Comparison of ENCODE assay signal across 10 mouse cellular contexts in the genomic region with DNA sequence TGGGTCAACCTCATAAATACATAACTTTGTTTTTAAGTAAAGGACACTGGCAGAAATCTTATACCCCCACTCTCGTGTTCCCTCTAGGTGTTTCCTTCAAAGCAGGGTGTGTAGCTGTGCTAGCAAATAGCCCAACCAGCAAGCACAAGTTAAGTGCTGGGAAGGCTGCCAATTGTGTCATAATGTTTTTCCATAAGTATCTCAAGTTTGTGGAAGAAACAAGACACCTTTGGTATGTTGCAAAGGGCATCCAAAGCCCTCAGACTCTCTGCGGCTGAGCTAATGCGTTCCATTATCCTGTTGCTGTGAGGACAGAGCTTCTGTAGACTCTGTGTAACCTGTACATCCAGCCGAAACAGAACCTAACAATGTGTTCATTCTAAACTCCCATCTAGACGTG.
DNase-seq lines count a peak whose midpoint lies in the region; ATAC-seq and TF ChIP-seq lines count a peak whose summit lies in the region.
"Had no signal": no experiment of that assay in that cellular context is flagged by ENCODE, and none has a peak within 500 bp of the region (broad histone marks: within the 10 kb centered on the region; RNA-seq: fewer than 3 reads in every experiment).

No protein-coding gene starts in this region.

- 57% methylated on average over 5 of the region's 5 CpGs for WGBS in intestine, embryonic 14.5 days
- 63% methylated on average over 5 of the region's 5 CpGs for WGBS in intestine, postnatal 0 days
- 66% methylated on average over 5 of the region's 5 CpGs for WGBS in kidney, embryonic 14.5 days

- H3K9ac ChIP-seq in intestine, embryonic 14.5 days (ENCODE audit: low read length): no peak overlapping the region
- no peak overlapping the region for H3K9ac ChIP-seq in intestine, postnatal 0 days (ENCODE audit: low read depth, low read length)
- no peak overlapping the region for H3K9ac ChIP-seq in kidney, embryonic 14.5 days (ENCODE audit: low read depth, low read length)

- no peak overlapping the region for H3K4me2 ChIP-seq in intestine, embryonic 14.5 days (ENCODE audit: low read length)
- H3K4me2 ChIP-seq in intestine, postnatal 0 days (replicated peaks; ENCODE audit: low read depth): no peak overlapping the region
- no peak overlapping the region for H3K4me2 ChIP-seq in kidney, embryonic 14.5 days (replicated peaks; ENCODE audit: low read depth, low read length)

- H3K9me3 ChIP-seq in intestine, embryonic 14.5 days (ENCODE audit: control insufficient read depth, low read length): no peaks in the 10 kb centered on the region
- no peaks in the 10 kb centered on the region for H3K9me3 ChIP-seq in intestine, postnatal 0 days (ENCODE audit: control insufficient read depth)
- H3K9me3 ChIP-seq in kidney, embryonic 14.5 days (ENCODE audit: control insufficient read depth, low read length): no peaks in the 10 kb centered on the region
- H3K9me3 ChIP-seq: megakaryocyte, embryonic 14.5 days had no signal

- H3K36me3 ChIP-seq in intestine, embryonic 14.5 days (ENCODE audit: control insufficient read depth, insufficient read depth, low read length): no peaks in the 10 kb centered on the region
- no peaks in the 10 kb centered on the region for H3K36me3 ChIP-seq in intestine, postnatal 0 days (ENCODE audit: control insufficient read depth, insufficient read depth)
- peaks cover 4% of the 10 kb centered on the region; the same call in 1 of the 2 replicates for H3K36me3 ChIP-seq in kidney, embryonic 14.5 days (ENCODE audit: control insufficient read depth, insufficient read depth, low read length)

- no peak overlapping the region for H3K27ac ChIP-seq in intestine, embryonic 14.5 days (ENCODE audit: low read depth)
- no peak overlapping the region for H3K27ac ChIP-seq in intestine, postnatal 0 days (ENCODE audit: low read depth, low read length)
- H3K27ac ChIP-seq in kidney, embryonic 14.5 days (ENCODE audit: low read depth, low read length): no peak overlapping the region

- H3K4me1 ChIP-seq in intestine, embryonic 14.5 days (replicated peaks; ENCODE audit: control insufficient read depth, insufficient read depth, low read length): peaks cover 3% of the 10 kb centered on the region; the same call in 1 of the 2 replicates
- no peaks in the 10 kb centered on the region for H3K4me1 ChIP-seq in intestine, postnatal 0 days (replicated peaks; ENCODE audit: control insufficient read depth, insufficient read depth, low read length)
- H3K4me1 ChIP-seq in kidney, embryonic 14.5 days (ENCODE audit: control insufficient read depth, insufficient read depth, low read length): no peaks in the 10 kb centered on the region
- H3K4me1 ChIP-seq: megakaryocyte, embryonic 14.5 days had no signal

- TF ChIP-seq CTCF in intestine, postnatal 0 days (IDR thresholded peaks at IDR 0.05; ENCODE audit: low read depth): no peak

- no peak for ATAC-seq in intestine, embryonic 14.5 days (replicated peaks; ENCODE audit: low FRiP score, low TSS enrichment, low read depth)
- no peak for ATAC-seq in intestine, postnatal 0 days
- 0 out of 2 replicates have a peak, but pooled peaks have one; percentile 32 for ATAC-seq in kidney, embryonic 14.5 days (ENCODE audit: low FRiP score, low TSS enrichment)
- ATAC-seq in inflammation-experienced regulatory T-cells, adult 6 months: no peak

- H3K4me3 ChIP-seq in intestine, embryonic 14.5 days (ENCODE audit: low read depth, low read length): no peak overlapping the region
- no peak overlapping the region for H3K4me3 ChIP-seq in intestine, postnatal 0 days (ENCODE audit: low read depth, low read length)
- H3K4me3 ChIP-seq in kidney, embryonic 14.5 days (ENCODE audit: low read length): no peak overlapping the region
- H3K4me3 ChIP-seq: megakaryocyte, embryonic 14.5 days had no signal

- peak; percentile 51 for DNase-seq in intestine, embryonic 14.5 days (ENCODE audit: low spot score)
- peak; percentile 25 for DNase-seq in fat pad, adult 2 months (ENCODE audit: extremely low read depth, low read depth, low spot score)
- peak; percentile 79 for DNase-seq in lung, postnatal 36 days
- no peak for DNase-seq in right cerebral cortex, postnatal 25 days
- DNase-seq in adrenal gland, postnatal 25 days: no peak

- no peaks in the 10 kb centered on the region for H3K27me3 ChIP-seq in intestine, embryonic 14.5 days (replicated peaks; ENCODE audit: control insufficient read depth, insufficient read depth, low read length)
- H3K27me3 ChIP-seq in intestine, postnatal 0 days (replicated peaks; ENCODE audit: control insufficient read depth, insufficient read depth, low read length): no peaks in the 10 kb centered on the region
- H3K27me3 ChIP-seq in kidney, embryonic 14.5 days (ENCODE audit: control insufficient read depth, insufficient read depth, low read length): no peaks in the 10 kb centered on the region
- H3K27me3 ChIP-seq: CH12.LX; megakaryocyte, embryonic 14.5 days had no signal

Comparison
In these comparisons a context has a peak if more than half of its experiments do, and no peak if none do; other contexts are left out.
1. DNase-seq: peak in intestine, embryonic 14.5 days (single experiment), fat pad, adult 2 months (single experiment) and lung, postnatal 36 days (single experiment); none in right cerebral cortex, postnatal 25 days (single experiment) and adrenal gland, postnatal 25 days (single experiment).